Mouse (Mus musculus) right cerebral cortex, postnatal 10 days (tissue): Measurements from ENCODE around the gene Abcc6.
A peak's percentile ranks its signal among the peaks of the same experiment; 100 is the strongest.
"Not testable (repeated sequence)": the region's sequence is repeated elsewhere in the genome, so short reads cannot be mapped to it uniquely, and the experiment has no call there.

Experiments
- DNase-seq, 2 experiments: peaks; one replicate each; pipeline ENCODE4 v3.0.0; 2021; ENCODE audit warnings: low spot score in 2 of 2

Abcc6 gene

GRCm38 (mm10) chr7:45933766-45934165, 96.3 kb downstream of the Abcc6 start:
- DNase-seq: not testable (repeated sequence)

GRCm38 (mm10) chr7:45929688-45930087, 100.4 kb downstream of the Abcc6 start:
- DNase-seq: no peak

- no peak for DNase-seq
Observed at GRCm38 (mm10) chr7:45928626-45929295, 101.3 kb downstream of the Abcc6 start.

GRCm38 (mm10) chr7:45924429-45924816, 105.7 kb downstream of the Abcc6 start:
- DNase-seq: no peak

GRCm38 (mm10) chr7:45923762-45924428, 106.2 kb downstream of the Abcc6 start, which contains the start of gene Ccdc114:
Ccdc114 (plus strand) TSS chr7:45924072.
- DNase-seq: peak; percentile 66 to 68

GRCm38 (mm10) chr7:45922928-45923761, 107.0 kb downstream of the Abcc6 start:
- DNase-seq: peak; percentile 96

GRCm38 (mm10) chr7:45921950-45922600, 108.0 kb downstream of the Abcc6 start:
- no peak for DNase-seq

- DNase-seq: no peak
Observed at GRCm38 (mm10) chr7:45921242-45921621, 108.9 kb downstream of the Abcc6 start, which contains the start of gene Emp3. Emp3 (minus strand) TSS chr7:45921404.

GRCm38 (mm10) chr7:45920583-45921241, 109.4 kb downstream of the Abcc6 start:
- DNase-seq: no peak

GRCm38 (mm10) chr7:45919761-45920160, 110.3 kb downstream of the Abcc6 start:
- DNase-seq: no peak

- no peak for DNase-seq
Observed at GRCm38 (mm10) chr7:45919083-45919671, 110.9 kb downstream of the Abcc6 start.

- no peak for DNase-seq
Observed at GRCm38 (mm10) chr7:45917926-45918325, 112.2 kb downstream of the Abcc6 start.
